Mouse (Mus musculus): ENCODE results near the gene Nupl1.

Gene Nupl1

GRCm38 (mm10) chr14:60251281-60252003 lies at the start of gene Nupl1, which contains the start of gene Gm49336:
TSS of gene Nupl1 (minus strand) at chr14:60251431.
TSS of gene Gm49336 (minus strand) at chr14:60251507.
- DNase-seq (ENCODE audit: low spot score in 2 of 2), result peak; percentile 97 to 98

DNA sequence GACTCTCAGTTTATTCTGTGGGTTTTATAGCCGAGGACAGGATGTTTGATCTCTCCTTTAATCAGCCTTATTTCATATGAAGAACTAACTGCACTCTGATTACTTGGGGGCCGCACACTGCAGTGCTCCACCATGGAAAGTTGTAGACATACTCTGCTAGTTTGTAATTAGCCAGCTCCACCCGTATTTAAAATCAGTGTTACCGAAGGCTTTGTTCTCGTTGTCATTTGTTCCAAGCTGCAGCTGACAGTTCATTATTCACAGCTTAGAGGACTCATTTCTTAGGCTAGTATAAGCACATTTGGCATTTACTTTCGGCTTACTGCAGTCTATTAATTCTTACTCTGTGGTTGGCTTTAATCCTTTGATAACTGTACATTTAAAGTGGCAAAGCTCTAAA lies 49.8 kb upstream of the Nupl1 start:
- DNase-seq (ENCODE audit: low spot score in 2 of 2), result no peak

DNA sequence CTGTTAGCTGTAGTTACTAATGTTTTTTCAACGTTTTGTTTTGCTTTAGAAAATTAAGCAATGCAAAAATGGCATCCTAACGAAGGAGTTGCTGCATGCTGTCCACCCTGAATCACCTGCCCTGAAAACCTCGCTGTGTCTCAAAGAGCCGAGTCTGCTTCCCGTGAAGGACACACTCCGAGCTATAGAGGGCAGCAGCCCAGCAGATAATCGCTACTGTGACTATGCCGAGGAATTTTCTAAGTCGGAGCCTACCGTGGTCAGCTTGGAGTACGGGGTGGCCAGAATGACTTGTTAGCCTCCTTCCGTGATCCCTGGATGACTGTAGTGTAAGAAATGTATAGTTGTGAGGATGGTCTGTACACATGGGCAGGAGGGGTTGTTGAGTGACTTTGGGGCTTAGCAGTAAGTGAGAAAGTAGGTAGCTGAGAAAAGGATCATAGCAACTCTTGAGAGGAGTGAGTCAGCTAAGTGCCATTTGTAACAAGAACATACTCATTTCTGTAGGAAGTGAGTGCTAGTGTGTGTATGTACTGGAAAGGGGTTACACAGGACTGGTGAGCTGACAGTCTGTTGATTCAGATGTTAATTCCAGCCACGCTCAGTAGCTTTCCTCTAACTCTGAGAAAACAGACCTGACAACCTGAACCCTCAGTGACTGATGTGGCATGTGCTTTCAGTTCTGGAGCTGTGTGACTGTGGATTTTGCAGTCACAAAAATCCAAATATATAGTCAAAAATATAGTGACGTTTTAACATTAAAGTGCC lies 49.2 kb upstream of the Nupl1 start:
- DNase-seq (ENCODE audit: low spot score in 2 of 2), result no peak

DNA sequence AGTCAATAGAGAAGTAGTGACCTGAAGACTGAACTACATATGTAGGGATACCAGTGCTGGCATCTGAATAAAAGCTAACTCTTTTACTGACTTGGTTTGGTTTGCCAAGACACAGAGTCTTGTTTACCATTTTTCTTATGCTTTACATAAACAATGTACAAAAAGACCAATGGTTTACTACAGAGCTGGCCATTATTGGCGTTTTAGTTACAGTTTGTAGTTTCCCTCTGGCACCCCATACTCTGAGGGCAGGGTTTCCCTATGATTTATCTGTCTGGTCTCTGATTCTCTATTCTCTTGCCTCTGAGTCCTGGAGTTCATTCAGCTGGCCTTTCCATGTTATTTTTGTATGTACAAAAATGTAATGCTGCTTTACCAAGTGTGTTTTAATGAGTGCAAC lies 44.3 kb upstream of the Nupl1 start:
- no peak for DNase-seq (ENCODE audit: low spot score in 2 of 2)

DNA sequence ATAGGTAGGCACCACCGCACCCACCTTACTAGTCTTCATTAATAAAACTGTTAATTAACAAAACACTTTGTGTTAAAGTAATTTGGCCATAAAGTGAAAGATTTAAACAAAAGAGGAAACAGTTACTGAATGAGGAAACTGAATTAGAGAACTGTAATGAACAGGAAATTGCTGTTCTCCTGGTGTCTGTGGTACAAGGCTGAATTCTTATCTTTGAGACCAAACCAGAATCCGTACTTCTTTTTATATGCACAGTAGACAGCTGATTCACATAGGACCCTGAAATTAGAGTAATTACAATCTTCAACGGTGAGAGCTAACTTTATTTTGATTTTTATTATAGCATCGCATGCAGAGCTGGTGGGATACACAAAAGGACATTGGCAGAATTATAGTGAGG lies 39.1 kb upstream of the Nupl1 start:
- DNase-seq (ENCODE audit: low spot score in 2 of 2), result no peak

DNA sequence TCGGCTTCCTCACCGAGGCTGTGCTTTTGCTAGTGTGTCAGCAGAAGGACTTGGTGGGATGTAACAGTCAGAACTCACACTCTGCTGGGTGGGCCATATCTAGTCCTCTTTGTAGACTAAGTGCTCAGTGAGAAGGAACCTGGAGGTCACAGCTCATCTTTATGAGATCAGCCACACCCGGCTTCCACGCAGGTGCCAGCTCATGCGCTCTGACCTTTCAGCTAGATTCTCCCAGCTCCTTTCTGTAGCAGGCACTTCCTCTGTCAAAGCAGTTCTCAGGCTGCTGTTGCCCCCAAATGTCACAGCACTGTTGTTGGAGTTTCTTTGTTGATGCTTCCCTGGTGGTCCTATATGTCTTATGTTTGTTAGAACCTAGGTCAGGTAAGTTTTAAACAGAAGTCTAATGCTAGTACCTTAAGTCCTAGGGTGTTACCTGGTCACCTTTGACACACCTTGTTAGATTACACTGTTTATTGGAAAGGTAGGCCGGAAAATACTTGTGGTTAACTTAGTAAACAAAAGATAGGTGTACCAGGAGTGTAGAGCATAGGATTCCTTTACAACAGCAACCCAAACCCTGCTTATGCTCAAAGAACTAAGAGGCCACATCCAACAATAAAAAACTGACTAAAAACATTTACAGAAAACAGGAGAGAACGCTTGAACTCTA lies 35.1 kb upstream of the Nupl1 start:
- no peak for DNase-seq (ENCODE audit: low spot score in 2 of 2)

DNA sequence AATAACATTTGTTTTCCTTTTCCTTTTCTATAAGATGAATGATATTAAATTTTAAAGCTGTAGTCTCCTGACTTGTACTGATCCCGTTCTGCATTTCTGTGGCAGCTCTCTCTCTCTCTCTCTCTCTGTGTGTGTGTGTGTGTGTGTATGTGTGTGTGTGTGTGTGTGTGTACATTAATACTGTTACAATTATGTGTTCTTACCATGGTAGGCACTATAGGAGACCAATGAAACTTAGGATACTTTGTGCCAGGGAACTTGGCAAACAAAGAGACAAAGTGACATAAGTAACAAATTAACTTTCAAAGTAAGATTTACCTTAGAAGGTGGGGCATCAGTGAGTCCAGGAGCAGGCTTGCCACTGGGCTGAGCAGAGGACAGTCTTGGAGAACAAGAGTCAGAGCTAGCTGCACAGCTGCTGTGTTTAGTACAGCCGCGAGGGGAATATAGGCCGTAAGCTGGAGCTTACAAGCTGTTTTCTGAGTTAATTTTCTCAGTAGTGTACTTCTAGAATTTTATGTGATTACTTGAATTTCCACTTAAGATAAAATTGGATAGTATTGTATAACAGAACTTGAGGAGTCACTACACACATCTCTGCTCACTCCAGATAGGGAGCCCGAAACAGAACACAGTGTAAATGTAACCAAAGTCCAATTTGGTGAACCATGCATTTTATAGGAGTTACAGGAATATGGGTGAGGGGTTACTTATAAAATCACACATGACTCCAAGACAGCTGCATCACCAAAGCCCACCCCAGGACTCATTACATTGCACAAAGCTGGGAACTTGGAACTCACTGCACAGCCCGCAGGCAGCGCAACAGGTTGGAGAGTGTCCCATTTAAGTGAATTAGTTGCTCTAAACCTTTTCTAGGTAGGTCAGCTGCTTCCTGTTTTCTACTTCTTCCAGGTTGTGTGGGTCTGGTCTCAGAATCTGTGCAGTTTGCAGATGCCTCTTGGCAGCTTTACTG lies 24.4 kb upstream of the Nupl1 start:
- no peak for DNase-seq (ENCODE audit: low spot score in 2 of 2)

- no peak for DNase-seq (ENCODE audit: low spot score in 2 of 2)
Measured at GRCm38 (mm10) chr14:60273346-60273745, 22.1 kb upstream of the Nupl1 start.

GRCm38 (mm10) chr14:60269333-60269732 lies 18.1 kb upstream of the Nupl1 start:
- peak; percentile 49 to 54 for DNase-seq (ENCODE audit: low spot score in 2 of 2)

DNA sequence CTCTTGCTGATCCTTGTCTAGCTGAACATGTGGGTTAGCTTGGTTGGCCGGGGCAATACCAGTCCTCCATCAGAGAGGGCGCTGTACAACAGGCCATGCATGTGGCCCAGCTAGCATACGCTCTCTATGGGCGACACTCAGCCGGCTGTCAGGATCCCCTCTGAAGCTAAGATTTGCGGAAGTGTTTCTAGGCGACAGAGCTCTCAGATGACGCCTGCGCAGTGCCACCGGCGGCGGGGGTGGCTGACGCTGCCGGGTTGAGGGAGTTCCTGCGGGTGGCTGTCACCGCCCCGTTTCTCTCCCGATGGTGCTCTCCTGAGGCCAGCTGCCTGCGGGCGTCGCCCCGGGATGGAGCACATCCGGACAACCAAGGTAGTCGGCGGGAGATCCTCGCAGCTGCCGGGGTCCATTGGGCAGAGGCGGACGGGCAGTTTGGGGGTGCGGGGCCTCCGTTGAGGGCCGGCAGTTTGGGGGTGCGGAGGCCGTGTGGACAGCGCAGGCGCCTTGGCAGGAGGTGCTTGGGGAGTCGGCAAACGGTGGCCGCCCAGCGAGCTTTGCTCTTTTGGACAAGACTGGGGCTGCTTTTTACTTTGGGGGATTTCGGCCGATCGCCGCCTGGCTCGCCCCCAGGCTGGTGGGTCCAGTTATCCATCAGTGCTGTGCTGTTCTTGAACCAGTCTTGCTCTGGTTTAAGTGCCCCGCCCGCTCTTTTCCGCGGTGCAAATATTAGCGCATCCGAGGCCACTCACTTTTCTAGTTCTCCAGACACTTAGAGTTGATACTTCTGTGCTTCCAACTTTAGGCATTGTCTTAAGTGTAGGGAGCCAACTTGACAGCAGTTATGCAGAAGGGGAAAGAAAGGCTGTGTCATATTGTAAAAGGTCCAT lies 14.0 kb upstream of the Nupl1 start, which contains the start of gene Mtmr6:
Mtmr6 (plus strand) TSS at position 239 of the 887 bp plus-strand sequence.
- peak; percentile 92 to 94 for DNase-seq (ENCODE audit: low spot score in 2 of 2)

DNA sequence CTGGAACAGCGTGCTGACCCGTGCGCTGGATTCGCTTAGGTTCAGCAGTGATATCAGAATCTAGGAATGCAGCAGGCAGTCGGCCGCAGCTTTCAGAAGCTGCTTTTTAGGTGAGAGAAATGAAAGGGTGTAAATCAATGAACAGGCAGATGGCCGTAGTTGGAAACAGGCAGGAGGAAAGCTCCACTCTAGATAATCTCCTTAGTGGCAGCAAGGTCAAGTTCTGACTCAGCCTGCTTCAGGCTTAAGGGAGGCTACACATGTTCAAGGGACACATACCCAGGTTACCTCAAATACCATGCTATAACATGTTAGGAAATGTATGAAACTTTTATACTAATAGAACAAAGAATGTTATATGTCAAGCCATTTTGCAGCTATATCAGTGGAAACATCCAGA lies 11.1 kb upstream of the Nupl1 start:
- DNase-seq (ENCODE audit: low spot score in 2 of 2), result no peak

DNA sequence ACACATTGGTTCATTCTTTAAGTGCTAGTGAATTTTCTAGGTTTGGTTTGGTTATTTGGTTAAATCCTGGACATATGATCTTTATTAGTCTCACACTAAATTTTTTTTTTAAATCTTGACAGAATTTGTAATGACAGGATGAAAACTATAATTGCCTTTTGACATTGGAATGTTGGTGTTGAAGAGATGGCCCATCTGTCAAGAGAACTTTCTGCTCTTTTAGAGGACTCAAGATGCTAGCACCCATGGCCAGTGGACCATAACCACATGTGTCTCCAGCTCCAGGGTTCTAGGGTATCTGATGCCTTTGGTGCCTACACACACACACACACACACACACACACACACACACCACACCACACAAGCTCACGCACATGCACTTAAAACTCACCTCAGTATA lies 6.6 kb upstream of the Nupl1 start:
- DNase-seq (ENCODE audit: low spot score in 2 of 2), result no peak

DNA sequence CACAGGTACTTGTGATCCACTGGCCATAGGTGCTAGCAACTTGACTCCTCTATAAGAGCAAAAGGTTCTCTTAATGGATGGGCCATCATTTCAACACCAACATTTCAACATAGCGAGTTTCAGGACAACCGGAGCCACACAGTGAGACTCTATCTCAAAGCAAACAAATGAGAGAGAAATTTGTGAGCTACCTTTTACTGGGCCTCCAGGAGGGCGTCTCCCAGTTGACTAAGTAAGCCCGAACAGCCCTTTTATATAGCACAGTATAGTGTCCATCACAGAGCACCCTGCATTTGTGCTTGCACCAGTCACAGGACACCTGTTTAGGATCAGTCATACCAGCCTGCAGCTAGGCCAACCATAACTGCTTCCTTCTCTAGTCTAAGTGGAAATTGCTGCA lies 5.9 kb upstream of the Nupl1 start:
- DNase-seq (ENCODE audit: low spot score in 2 of 2), result no peak

GRCm38 (mm10) chr14:60256356-60256755 lies 5.1 kb upstream of the Nupl1 start:
- DNase-seq (ENCODE audit: low spot score in 2 of 2), result no peak

DNA sequence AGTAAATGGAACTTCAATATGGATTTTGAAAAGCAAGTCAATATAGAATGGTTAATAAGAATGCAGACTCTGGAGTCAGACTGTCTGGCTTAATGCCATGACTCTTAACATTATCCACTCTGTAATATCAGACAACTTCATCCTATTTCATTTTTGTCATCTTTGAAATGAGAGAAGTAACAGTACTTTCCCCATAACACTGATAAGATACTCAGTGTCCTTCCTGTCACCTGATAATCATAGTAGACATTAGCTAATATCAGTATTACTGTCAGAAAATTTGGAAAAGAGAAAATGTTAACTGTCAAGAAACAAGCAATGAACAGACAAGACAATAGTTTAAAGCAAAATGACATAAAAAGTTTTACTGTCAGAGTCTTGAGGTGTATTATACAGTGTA lies 3.5 kb upstream of the Nupl1 start:
- no peak for DNase-seq (ENCODE audit: low spot score in 2 of 2)

DNA sequence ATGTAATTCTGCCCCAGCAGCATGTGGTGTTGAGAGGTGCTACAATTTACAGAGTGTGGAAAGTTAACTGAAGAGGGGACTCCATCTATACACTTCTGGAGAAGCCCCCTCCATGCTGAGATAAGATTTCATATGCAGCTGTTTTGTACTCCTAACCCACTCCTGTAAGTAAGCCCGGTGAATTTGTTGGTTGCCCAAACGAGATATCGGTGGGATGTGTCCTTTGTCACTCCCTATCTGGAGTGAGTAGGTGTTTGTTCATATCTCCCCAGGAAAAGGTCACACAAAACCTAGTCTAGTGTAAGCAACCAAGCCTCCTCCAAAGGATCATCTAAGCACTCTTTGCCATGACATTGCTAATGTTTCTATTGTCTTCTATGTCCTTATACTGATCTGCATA lies 2.2 kb upstream of the Nupl1 start:
- DNase-seq (ENCODE audit: low spot score in 2 of 2), result no peak

DNA sequence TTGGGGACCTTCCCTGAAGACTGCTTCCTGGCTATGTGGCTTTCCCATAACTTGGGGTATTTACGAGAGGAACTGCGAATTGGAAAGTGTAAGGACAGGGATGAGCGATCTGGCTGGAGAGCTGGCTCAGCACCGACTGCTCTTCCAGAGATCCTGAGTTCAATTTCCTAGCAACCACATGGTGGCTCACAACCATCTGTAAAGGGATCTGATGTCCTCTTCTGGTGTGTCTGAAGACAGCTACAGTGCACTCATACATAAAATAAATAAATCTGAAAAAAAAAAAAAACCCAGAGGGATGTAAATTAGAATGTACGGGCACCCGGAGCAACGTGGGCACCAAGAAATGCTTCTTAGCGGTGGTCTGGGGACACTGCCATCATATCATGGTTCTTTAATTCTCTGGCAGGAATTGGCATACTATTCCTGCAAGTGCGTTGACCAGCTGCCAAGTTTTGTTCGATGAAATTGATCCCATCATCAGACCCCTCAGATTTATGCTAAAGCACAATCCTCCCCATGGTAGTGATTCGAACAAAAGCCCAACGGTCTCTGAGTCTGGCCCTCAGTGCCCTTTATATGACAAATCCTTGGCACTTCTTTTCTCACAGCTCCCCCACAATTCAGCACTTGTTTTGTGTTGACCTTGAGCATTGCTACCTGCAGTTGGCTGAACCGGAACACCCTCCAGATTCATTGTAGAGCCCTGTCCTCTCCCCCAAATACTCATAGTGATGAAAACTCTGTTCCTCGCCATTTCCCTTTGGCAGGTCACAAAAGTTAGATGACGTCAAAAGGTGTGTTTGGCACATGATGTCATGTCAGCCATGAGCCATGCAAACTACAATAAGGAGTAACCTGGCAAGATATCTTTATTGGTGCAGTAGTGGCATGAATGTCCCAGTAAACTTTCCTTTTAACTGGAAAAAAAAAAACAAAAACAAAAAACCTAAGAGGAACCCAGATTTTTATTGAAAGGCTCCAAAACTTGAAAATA lies 1.1 kb upstream of the Nupl1 start:
- DNase-seq (ENCODE audit: low spot score in 2 of 2), result no peak

- no peak for DNase-seq (ENCODE audit: low spot score in 2 of 2)
Measured at GRCm38 (mm10) chr14:60250879-60251278, 352 bp downstream of the Nupl1 start.

- DNase-seq (ENCODE audit: low spot score in 2 of 2), result no peak
Measured at GRCm38 (mm10) chr14:60250366-60250765, 865 bp downstream of the Nupl1 start.
